Mouse (Mus musculus): ENCODE data around the gene Sp6.
A peak's percentile ranks its signal among the peaks of the same experiment; 100 is the strongest.

Sp6 gene

GRCm38 (mm10) chr11:97065538-97066295, 52.5 kb downstream of the Sp6 start:
- DNase-seq = no peak

DNA sequence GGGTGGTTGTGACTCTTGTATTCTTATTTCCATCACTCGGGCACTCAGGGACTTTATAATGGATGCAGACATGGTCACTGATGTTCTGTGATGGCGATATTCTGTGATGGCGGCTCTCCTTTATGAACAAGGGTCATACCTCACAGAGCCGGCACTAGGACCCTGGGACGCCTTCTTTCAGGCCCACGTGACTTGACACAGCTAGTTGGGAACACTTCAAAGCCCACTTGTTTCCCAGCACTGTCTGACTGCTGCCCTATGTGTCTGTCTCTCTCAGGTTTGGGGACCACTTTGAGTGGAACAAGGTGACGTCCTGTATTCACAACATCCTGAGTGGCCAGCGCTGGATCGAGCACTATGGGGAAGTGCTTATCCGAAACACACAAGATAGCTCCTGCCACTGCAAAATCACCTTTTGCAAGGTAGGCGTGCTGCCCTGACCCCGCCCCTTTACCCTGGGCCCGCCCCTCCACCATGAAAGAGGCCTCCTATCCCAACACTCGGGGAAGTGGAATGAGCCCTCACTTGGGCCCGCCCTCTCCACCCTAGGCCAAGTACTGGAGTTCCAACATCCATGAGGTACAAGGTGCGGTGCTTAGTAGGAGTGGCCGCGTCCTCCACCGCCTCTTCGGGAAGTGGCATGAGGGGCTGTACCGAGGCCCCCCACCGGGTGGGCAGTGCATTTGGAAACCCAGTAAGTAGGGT, 53.6 kb downstream of the Sp6 start:
- no peak for DNase-seq

GRCm38 (mm10) chr11:97069333-97069732, 56.1 kb downstream of the Sp6 start:
- DNase-seq = no peak

DNA sequence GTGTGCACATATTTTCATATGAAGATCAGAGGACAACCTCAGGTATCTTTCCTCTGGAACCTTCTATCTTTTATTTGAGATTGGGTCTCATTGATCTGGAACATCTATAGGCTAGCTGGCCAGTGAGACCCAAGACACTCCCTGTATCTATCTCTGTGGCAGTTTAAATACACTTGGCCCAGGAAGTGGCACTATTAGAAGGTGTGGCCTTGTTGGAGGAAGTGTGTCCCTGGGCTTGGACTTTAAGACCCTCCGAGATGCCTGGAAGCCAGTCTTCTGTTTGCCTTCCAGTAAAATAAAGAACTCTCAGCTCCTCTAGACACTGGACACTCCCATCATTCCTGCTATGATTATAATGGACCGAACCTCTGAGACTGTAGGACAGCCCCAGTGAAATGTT, 56.6 kb downstream of the Sp6 start:
- DNase-seq = no peak

- DNase-seq = no peak
These were observed 57.9 kb downstream of the Sp6 start for GRCm38 (mm10) chr11:97071129-97071528.

DNA sequence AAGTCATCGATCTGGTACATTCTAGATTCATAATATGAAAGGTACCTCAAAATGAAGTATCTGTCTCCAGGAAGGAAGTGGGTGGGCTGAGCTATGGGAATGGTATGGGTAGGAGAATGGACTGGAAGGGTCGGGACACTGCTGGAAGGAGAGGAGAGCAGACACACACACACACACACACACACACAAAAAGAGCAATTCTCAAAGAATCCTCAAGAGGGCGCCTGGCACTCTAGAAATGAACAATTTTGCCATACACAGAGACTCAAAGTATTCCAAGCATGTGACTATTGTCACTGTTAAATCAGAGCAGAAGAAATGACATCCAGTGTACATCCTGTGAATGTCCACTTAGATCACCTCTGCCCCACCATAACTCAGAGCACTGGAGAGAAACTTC, 59.3 kb downstream of the Sp6 start:
- peak; percentile 60 for DNase-seq

DNA sequence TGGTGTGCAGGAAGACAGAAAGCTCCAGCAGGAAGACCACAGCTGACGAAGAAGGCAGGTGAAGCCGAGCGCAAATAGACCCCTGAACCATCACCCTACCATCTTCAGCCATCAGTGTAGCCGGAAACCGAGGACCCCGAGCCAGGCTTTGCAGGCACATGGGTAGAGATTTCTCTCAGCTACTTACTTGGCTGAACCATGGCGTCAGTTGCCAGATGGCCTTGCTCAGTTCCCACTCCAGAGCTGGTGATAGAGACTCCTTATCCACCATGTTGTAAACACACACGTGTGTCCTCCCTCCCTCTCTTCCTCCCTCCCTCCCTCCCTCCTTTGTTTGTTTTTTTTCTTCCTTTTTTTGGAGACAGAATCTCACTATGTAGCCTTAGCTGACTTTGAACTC, 61.0 kb downstream of the Sp6 start:
- no peak for DNase-seq
